Mouse (Mus musculus) spleen, adult 2 months (tissue): ENCODE measurements at regions not wholly inside any gene's neighbourhood (a gene's known extent, or its start where the extent isn't known, plus 50 kb on each side); places are given as distances from the start of the nearest gene placed in this dataset.

Experiments used
- CTCF ChIP-seq: fragments of 200-500 bp; IDR thresholded peaks from 2 replicates; pipeline ENCODE4 v1.5.1; 2011; ENCODE audit warnings: mild to moderate bottlenecking, inconsistent platforms; ENCODE audit not compliant: insufficient read depth, insufficient read length, insufficient replicate concordance; ENCODE audit errors: extremely low read depth
- POLR2A ChIP-seq: fragments of 200-500 bp; IDR thresholded peaks from 2 replicates; pipeline ENCODE4 v1.6.1; 2011; ENCODE audit warnings: low read depth, low read length, inconsistent platforms

DNA sequence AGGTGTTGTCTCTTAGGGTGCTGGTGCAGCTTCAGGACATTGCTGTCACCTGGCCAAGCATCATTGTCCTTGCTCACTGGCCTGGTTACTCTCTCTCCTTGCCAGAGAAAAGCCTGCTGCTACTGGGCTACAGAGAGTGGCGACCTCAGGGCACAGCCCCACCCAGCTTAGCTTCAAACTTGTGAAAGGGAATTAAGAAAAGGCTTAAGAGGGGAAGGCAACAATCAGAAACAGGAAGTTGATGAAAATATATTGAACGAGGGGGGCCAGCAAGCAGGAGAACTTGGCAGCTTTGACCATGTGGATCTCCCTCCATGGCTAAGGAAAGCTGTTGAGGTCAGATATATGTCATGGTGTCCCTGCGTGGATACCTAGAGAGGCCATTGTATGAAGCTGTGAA, 151.1 kb downstream of the Cd24a start:
- TF ChIP-seq CTCF = no peak
- no peak for TF ChIP-seq POLR2A
